24 mouse cellular contexts compared by ENCODE assay signal in the genomic region with DNA sequence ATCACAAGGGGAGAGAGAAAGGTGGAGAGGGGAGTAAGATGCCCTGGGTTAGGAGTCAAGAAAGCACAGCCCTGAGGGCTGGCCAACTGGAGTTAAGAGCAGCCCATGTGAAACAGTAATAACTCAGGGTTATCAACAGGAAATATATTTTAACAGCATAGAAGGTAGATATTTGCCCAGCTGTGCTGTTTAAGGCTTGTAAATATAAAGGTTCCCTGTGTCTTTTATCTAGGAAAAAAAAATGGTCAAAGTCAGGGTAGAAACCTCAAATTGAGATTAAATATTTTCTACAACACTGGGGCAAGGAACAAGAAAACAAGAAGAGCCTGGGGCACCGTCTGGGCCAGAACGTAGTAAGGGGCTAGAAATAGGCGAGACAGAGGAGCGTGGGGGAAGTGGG.
"Had no signal": no experiment of that assay in that cellular context is flagged by ENCODE, and none has a peak within 500 bp of the region (broad histone marks: within the 10 kb centered on the region; RNA-seq: fewer than 3 reads in every experiment).

No protein-coding gene starts in this region.

- H3K4me2 ChIP-seq: heart, embryonic 12.5 days; hindbrain, embryonic 12.5 days; hindbrain, embryonic 14.5 days; limb, embryonic 13.5 days; limb, embryonic 15.5 days; liver, embryonic 12.5 days had no signal

- ATAC-seq: inflammation-experienced regulatory T-cells, adult 6 months; intestine, postnatal 0 days; liver, embryonic 12.5 days had no signal

- H3K4me3 ChIP-seq: heart, adult 2 months; heart, embryonic 12.5 days; hindbrain, embryonic 10.5 days; hindbrain, embryonic 12.5 days; layer of hippocampus, adult 2 months; left cerebral cortex, adult 2 months; limb, embryonic 13.5 days; limb, embryonic 15.5 days; liver, embryonic 12.5 days had no signal

- H3K36me3 ChIP-seq: heart, embryonic 12.5 days; hindbrain, embryonic 10.5 days; hindbrain, embryonic 12.5 days; limb, embryonic 15.5 days; liver, embryonic 12.5 days had no signal

- H3K4me1 ChIP-seq: heart, embryonic 12.5 days; hindbrain, embryonic 10.5 days; hindbrain, embryonic 12.5 days; limb, embryonic 13.5 days; liver, embryonic 12.5 days had no signal

- DNase-seq: gastrocnemius, postnatal 14 days; gastrocnemius, postnatal 36 days; heart, adult 11 months; heart, adult 2 months; heart, postnatal 10 days; heart, postnatal 4 days; kidney, adult 18-20 months; kidney, adult 8-10 months; kidney, postnatal 10 days; kidney, postnatal 25 days; kidney, postnatal 4 days; left cerebral cortex, postnatal 4 days had no signal

- H3K27me3 ChIP-seq: hindbrain, embryonic 12.5 days; limb, embryonic 13.5 days; limb, embryonic 15.5 days; liver, embryonic 12.5 days had no signal

- H3K27ac ChIP-seq: heart, adult 2 months; hindbrain, embryonic 10.5 days; hindbrain, embryonic 12.5 days; hindbrain, embryonic 14.5 days; layer of hippocampus, adult 2 months; left cerebral cortex, adult 2 months; limb, embryonic 13.5 days; limb, embryonic 15.5 days; liver, embryonic 12.5 days; liver, embryonic 14.5 days had no signal

- H3K9me3 ChIP-seq: heart, embryonic 12.5 days; hindbrain, embryonic 10.5 days; hindbrain, embryonic 12.5 days; limb, embryonic 13.5 days; limb, embryonic 15.5 days; liver, embryonic 12.5 days had no signal

- H3K9ac ChIP-seq: heart, embryonic 12.5 days; hindbrain, embryonic 12.5 days; hindbrain, embryonic 14.5 days; limb, embryonic 13.5 days; limb, embryonic 15.5 days; liver, embryonic 12.5 days; liver, embryonic 14.5 days had no signal
